Mouse (Mus musculus): ENCODE data around the gene Cemip.
A peak's percentile ranks its signal among the peaks of the same experiment; 100 is the strongest.

Gene Cemip

DNA sequence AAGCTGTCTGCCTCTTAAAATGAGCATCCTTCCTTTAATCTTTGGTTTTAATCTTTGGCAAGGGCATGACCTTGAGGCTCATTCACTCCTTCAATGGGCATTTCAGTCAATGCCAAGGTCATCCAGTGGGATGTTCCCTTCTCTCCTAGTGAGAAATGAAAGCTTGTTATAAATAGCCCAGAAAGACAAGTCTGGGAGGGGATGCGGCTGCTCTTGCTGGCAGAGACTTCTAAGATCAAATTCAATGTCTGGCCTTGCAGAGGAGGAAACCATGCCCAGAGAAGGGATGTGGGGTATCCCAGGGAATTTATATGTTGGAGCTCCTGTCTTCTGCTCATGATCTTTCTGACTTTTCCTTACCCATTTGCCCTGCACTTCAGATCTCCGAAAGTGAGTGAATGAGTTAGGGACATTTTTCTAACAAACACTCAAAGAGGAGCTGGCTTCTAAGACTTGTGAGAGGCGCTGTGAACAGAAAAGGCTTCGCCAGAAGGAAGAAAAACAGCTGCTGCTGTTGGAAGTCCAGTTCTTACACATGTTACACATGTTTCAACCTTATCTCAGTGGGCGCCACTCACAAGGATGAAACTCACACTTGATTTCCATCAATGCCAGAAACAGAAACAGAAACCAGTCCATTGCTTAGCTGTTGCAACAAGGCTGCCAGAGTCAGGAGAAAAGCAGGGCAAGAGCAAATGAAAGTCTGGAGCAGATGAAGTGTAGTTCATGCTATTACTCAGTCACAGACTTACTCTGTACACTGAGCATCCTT is 120.1 kb downstream of the Cemip start:
- DNase-seq (ENCODE audit: low read depth), result no peak

DNA sequence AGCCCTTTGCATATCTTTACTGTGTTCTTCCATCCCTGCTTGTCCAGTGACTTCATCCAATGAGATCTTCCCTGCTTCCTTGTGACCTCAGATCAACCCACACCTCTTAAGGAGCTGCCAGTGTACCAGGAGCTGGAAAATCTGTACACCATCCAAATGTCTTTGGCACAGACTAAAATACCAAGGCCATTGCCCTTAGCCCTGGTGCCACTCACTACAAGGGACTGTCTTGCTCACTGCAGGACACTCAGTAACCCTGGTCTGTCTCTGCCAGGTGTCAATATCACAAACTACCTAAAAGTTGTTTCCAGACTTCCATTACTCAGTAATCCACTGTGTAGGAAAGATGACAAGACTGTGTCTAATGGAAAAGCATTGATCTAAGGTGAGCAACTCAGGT is 121.1 kb downstream of the Cemip start:
- DNase-seq (ENCODE audit: low read depth), result no peak

DNA sequence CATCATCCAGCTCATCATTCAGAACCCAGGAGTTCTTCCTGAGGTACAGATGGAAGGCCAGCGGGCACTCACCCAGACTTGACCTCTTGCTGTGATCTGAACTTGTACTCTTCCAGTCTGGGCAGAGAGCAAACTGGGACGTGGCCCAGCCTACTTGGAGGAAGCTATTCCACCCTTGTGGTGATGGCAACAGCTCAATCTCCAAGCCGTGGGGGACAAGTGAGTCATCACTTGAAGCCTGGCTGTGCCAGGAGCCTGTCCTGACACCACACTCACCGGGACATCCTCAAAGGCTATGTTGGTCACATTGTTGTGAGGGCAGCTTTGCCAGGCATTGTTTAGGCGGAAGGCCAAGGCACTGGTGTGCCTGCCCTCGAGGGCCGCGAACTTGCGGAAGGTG is 133.8 kb downstream of the Cemip start:
- DNase-seq (ENCODE audit: low read depth), result no peak

DNA sequence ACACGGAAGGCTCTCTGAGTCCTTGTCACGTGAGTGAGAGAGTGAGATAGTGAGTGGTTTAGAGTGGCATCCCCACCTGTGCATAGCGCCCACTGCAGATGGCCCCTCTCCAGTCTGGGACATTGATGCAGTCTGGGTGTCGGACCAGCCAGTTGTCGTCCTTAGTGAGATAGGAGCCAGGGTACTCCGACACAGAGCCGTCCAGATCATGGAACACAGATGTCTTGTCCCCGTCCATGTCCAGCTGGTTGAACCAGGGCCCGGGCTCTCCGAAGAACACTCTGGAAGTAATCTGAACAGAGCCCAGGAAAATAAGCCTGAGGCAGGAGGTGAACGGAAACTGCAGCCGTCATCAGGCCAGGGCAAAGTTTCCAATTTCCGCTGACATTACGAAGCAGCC is 135.0 kb downstream of the Cemip start:
- no peak for DNase-seq (ENCODE audit: low read depth)

DNA sequence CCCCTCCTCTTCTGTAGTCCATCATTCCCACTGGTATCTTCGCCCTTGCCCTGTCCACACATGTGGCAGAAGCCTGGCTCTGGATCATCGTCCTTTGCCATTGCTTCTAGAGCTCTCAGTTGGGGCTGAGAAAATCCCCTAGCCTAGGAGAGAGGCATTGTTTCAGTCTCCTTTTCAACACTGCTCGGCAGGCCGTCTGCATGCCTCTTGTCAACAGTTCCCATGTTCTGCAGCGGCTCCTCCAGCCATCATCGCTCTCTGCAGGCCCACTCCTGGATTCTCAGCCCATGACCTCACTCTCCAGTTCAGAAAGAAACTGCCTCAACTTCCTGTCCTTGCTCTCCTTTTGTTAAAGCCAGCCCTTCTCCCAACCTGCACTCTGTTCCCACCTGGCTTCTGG is 136.6 kb downstream of the Cemip start:
- DNase-seq (ENCODE audit: low read depth), result no peak

DNA sequence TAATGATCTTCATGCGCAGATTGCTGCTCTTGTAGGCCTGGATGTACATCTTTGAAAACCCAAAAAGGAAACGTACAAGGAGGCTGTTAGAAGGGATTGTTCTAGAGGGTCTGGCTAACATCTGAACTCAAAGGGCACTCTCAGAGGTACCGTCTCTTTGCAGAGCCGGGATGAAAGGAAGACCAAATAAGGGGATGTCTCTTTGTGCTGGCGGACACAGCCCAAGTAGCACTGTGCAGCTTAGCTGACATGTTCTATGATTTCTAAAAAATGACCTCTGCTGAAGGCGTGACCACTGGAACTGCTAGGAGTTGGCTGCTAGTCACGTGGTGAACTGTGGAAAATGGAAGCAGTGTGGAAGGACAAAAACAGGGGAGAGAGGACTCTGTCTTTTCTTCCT is 137.6 kb downstream of the Cemip start:
- DNase-seq (ENCODE audit: low read depth), result no peak

DNA sequence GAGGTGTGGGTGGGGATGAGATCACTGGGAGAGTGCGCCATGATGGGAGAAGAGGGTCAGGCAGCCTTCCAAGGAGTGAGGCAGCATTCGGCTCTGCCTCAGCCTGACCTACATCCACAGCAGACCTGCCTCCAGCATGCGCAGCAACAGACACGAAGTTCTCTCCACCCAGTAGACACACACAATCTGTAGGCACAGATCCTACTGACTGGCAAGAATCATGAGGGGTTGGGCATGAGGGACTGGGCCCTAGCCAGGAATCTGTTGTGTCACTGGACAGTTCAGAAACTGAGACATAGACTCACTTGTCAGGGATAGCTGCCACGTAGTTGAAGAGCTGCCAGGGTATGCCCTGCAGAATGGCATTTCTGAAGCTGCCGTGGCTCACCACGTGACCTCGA is 144.6 kb downstream of the Cemip start:
- DNase-seq (ENCODE audit: low read depth), result no peak

DNA sequence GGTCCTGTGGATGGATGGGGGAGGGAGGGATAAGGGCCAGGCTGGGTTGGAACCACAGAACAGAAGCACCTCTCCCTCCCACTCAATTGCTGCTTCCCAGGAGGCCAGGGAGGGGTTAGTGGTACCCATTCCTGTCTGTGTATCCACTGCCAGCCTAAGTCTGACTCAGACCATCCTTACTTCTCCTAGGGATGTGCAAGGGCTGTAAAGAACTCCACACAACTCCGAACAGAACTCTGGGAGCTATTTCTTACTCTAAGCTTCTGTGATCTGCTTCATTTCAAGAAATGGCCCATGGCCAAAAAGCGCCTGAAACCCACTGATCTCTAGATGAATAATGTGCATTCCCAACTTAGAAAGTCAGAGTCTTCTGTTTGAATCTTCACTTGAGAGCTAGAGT is 146.2 kb downstream of the Cemip start:
- no peak for DNase-seq (ENCODE audit: low read depth)

DNA sequence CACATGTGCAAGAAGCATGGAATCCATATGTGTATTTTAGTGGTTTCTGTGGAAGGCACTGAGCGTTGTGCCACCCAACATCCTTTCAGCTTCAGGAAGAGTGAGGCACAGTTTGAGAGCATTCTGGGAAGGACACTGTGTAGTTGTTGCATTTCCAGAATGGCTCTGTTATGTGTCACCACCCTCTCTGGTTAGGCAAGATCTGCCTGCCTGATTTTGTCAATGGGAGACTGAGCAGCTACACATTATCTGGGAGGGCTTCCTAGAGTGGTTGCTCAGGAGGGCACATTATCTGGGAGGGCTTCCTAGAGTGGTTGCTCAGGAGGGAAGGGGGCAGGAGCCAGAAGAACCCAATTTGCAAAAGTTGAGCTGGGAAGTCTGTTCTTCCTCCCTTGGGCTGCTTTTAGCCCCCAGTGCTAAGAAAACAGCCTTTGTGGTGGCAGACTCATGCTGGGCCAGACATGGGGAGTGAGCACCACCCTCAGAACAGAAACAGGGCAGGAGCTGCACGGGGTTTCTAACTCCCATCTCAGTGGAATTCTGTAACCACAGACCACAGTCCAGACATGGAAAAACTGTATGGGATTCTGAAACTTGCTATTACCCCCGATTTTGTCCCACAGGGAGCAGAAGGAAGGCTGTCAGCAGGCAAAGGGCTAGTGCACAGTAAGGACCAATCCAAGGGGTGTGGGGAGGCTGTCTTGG is 147.1 kb downstream of the Cemip start:
- no peak for DNase-seq (ENCODE audit: low read depth)

DNA sequence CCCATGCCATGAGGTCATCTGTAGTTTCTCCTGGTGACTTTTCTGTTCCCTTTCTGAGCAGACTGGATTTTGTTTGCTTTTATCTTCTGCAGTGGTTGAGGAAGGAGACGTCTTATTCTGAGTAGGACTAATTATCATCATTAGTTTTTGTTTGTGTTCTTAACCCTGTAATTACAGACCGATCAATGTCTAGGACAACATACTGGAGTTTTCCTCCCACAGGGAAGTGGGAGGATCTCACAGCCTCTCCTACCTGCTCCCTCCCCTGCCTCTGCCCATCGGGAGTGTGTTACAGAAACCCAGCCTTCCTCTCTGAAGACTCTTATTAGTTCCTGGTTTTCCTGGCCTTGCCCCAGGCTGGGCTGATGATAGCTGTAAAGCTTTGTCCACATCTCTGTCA is 164.7 kb downstream of the Cemip start:
- no peak for DNase-seq (ENCODE audit: low read depth)

DNA sequence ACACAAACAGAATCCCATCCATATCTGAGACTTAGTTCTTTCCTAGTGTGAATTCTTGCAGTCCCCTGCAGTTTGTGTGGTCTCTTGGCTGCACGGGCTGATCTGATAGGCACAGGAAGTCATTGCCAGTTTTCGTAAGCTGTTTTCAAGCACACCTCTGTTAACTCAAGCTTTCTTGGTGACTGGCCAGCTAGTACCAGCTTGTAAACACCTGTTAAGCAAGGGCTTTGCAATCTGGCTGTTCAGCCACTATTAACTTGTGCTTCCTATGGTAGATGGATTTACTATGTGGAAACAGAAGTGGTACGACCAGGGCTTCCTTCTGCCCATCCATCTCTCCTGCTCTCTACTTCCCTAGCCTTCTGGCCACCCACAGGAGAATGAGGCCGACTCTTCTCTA is 166.1 kb downstream of the Cemip start:
- DNase-seq (ENCODE audit: low read depth), result no peak

DNA sequence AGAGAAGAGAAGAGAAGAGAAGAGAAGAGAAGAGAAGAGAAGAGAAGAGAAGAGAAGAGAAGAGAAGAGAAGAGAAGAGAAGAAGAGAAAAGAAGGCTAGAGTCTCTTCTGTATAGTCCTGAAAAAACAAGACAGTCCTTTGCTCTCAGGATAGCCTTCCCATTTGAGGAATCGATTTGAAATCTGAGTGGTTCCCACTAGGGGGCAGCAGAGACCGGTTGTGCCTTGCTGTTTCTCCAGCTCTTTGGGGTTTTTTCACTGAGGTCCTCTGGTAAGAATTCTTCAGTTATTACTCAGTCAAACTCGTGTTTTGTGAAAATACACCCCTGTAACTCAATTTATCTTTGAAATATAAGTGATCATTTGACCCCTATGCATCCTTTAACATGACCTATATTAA is 171.7 kb downstream of the Cemip start:
- peak; percentile 80 for DNase-seq (ENCODE audit: low read depth)

DNA sequence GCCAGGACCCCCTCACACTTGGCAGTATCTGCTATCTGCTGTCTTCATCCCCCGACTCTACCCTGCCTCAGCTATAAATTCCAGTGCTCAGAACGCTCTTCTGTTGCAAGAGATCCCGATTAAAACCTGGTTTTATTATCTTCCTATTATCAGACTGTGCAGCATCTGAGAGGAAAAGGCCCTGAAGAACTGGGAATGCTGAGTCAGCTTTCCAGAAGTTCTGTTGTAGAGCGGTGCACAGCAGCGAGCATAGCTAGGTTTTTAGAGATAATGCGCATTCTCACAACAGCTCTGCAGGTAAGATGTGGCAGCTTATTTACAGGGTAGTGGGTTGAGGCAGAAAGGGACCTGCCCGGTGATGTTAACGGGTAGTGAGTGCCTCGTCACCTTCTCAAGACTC is 172.3 kb downstream of the Cemip start:
- no peak for DNase-seq (ENCODE audit: low read depth)

DNA sequence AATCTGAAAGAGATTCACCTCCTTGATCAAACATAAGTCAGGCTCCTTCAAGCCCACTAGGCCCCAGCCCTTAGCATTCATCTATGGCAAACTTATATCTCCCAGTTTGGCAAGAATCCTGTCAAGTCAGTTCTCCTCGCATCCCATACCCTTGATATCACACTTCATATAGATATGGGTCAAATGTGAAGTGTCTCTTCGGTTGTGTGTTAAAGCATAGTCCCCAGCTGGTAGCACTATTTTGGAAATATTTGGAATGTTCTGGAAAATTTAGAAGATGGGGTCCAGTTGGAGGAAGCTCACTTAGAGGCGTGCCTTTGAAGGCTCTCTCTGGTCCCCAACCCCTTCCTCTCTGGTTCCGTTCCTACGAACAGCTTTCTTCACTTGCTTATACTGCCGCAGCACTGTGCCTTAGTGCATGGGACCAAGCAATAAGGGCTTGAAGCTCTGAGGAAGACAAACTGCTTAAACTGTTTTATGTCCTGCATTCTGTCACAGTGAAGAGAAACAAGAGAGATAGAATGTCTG is 172.8 kb downstream of the Cemip start:
- no peak for DNase-seq (ENCODE audit: low read depth)

DNA sequence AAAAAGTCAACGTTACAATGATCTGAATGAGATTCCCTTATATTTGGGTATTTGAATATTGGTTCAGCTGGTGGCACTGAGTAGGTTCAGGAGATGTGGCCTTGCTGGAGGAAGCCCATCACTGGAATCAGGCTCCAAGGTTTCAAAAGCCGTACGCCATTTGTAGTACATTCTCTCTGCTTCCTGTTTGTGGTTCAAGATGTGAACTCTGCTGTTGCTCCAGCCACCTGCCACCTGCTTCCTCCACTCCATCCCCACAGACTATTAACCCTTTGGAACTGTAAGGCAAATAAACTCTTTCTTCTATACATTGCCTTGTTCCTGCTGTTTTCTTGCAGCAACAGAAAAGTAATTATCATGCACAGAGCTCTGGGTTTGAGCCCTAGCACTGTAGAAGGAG is 174.4 kb downstream of the Cemip start:
- DNase-seq (ENCODE audit: low read depth), result no peak

DNA sequence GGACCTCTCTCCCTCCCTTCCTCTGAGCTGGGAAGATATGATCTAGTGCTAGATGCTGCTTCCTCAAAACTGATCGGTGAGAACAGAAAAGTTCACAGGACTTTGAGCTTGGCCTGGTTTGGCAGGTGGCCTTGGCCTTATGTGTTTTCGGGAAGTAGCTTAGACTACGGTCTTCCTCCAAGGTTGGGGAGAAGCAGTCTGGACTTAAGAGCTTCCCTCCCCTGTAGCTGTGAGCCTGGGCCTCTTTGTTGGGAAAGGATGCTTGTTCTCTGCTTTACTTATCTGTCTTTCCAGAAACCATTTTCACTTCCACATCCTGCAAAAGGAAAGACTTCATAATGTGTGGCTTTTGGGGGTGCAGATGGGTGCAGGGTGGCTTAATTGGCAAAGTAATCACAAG is 181.5 kb downstream of the Cemip start:
- no peak for DNase-seq (ENCODE audit: low read depth)

DNA sequence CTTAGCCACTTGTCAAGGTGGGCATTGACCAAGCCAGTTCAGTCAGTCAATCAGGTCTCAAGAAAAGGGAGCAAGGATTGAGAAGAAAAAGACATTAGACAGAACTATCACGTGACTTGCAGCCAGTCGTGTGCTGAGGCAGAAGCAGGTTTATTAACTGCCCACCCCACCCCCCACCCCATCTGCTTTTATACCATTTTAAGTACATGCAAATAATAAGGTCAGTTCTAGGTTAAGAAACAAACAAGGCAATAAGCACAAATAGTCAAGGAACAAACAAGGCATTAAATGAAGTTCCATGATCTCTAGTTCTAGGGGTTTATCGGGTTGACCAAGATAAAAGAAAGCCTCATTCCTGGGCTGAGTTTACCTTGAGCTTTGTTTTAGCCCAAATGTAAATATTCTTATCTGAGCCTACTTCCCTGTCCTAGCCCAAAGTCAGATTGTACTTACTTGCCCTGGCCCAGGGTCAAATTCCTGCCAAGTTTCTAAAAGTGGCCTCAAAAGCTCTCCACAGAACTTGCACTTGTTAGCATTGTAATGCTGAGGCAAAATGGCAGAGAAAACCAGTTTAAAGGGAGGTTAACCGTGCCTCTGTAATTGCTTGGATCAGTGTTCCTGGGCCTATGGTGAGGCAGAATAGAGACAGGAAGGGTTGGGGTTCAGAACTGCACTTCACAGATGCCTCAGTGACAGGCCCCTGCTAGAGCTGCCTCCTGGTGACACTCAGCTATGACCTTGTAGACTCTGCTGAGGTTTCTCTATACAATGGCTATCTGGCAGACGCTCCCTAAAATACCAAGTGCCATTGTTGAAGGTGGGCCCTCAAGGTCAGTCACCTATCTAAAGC is 183.8 kb downstream of the Cemip start:
- no peak for DNase-seq (ENCODE audit: low read depth)

DNA sequence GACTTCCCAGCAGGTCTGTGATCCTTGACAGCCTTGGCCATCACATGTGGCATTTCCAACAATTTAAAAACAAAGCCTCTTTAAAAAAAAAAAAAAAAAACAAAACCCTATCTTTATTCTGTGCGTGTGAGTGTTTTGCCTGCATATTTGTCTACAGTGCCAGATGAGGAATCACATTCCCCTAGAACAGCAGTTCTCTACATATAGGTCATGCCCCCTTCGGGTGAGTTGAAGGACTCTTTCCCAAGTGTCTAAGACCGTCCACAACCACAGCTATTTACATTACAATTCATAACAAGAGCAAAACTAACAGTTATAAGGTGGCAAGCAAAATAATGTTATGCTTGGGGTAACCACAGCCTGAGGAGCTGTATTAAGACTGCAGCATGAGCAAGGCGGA is 184.9 kb downstream of the Cemip start:
- DNase-seq (ENCODE audit: low read depth), result no peak

DNA sequence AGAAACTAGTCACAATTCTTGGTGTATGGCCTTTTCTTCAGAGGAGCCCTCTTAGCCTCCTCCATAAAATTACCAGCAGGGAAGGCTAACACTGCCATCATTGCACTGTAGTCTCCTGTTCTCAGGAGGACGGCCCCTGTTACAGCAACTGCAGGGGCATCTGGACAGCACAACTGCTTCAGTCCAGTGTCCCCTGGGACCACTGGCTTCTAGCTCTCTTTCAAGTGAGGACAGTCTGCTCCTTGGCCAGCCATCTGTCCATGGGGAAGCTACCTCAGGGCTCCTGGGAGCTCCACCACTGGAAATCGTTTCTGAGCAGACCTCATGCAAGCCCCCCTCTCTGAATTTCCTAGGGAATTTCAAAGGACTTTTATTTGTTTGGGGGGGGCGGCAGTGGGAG is 185.8 kb downstream of the Cemip start:
- no peak for DNase-seq (ENCODE audit: low read depth)

DNA sequence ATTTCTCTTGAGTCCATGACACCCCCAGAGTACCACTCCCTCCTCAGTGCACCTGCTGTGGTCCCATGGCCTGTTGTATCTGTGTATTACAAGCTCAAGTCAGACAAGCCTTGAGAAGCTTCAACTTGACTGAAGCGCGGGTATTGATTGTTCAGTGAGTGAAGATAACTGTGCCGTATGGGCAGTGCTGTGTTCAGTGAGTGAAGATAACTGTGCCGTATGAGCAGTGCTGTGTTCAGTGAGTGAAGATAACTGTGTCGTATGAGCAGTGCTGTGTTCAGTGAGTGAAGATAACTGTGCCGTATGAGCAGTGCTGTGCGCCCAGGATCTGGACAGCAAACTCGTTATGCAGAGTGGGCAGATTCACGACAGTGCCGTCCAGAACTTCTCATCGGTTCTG is 188.0 kb downstream of the Cemip start:
- DNase-seq (ENCODE audit: low read depth), result no peak

DNA sequence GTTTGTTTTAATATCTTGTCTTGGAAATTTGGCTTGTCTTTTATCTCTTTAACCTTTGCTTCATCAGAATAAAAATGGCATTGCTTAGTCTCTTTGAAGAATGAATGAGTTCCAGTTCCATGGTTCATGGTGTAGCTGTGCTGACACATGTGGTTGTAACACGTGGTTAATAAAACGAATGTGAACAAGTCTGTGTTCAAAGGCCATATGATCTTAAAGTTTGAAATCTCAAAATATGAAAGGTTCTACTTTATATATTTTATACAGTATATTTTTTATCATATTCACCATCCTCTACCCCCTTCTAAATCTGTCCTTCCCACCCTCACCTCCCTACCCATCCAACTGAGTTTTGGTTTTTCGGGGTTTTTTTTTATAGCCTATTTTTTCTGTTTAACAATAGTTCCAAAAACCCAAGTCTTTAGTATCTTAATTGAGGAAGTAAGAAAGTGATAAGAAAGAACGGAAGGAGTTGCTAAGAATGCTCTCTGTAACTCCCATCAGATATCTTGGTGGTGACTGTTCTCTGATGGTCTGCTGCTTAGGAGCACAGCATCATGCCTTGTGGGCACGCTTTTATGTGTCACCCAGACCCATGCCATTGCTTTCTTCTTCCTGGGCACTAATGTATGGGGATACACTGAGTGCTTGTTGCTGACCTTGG is 190.1 kb downstream of the Cemip start:
- no peak for DNase-seq (ENCODE audit: low read depth)

DNA sequence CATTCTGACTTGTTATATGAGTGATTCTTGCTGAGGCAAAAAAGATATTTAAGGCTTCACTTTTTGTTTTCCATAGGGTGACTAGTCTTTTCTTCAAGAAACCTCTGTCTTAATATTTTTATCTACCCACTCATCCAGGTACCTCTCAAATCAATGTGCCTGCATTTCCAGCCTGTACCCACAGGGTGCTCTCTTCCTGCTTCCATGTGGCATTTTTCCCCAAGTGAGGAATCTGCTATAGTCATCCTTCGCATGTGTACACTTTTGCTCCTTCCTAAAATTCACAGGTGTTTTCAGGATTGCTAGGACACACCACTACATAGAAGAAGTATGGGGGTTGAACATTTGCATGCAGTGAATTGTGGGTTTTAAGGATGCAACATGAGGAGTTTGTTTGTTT is 192.0 kb downstream of the Cemip start:
- DNase-seq (ENCODE audit: low read depth), result no peak

Data from induced T-regulatory cell, adult 2 months (primary cell).